Mouse (Mus musculus) small intestine, adult 2 months (tissue): ENCODE data around the gene Tnfsf10.

Experiments used
- CTCF ChIP-seq: fragments of 200-500 bp; IDR thresholded peaks from 2 replicates; pipeline ENCODE4 v1.5.1; 2012; ENCODE audit warnings: low read depth, mild to moderate bottlenecking, control low read depth, inconsistent platforms, low read length, moderate library complexity, mixed read lengths; ENCODE audit not compliant: insufficient replicate concordance, insufficient read length; ENCODE audit errors: extremely low read depth
- POLR2A ChIP-seq: fragments of 200-500 bp; IDR thresholded peaks from 2 replicates; pipeline ENCODE4 v1.6.1; 2012; ENCODE audit warnings: low read depth, mild to moderate bottlenecking, control low read depth, inconsistent platforms, low read length, moderate library complexity

- TF ChIP-seq CTCF = no peak
- TF ChIP-seq POLR2A = no peak
Measured at GRCm38 (mm10) chr3:27338437-27338836, 21.6 kb downstream of the Tnfsf10 start.
